Comparison of ENCODE assay signal across 1 mouse cellular context in the genomic region with DNA sequence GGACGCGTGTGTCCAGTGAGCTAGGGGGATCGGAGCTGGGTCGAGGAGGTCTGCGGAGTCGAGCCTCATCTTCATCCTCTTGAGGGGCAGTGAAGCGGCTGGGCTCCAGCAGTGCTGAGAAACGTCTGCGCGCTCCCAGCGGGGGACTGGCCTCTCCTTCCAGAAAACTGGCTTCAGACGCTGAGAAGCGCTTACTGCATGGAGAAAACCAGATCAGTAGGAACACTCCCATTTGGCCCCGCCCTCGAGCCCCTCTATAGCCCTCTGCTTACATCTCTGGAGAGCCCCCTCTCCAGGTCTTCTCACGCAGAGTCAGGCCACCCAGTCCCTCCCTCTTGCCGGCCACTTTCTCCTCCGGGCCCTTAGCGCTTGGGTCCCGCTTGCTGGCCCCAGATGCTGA.
TF ChIP-seq lines count a peak whose summit lies in the region.

No protein-coding gene starts in this region.

TF ChIP-seq in ES-E14, 5 proteins besides CTCF, POLR2A, EP300 and RAD21:
- no peak for TF ChIP-seq HCFC1 (IDR thresholded peaks at IDR 0.05; ENCODE audit: borderline replicate concordance, insufficient read depth, low read length)
- TF ChIP-seq ZNF384 (IDR thresholded peaks at IDR 0.05; ENCODE audit: low read depth, low read length): no peak
- TF ChIP-seq CHD2 (IDR thresholded peaks at IDR 0.05; ENCODE audit: low read depth, low read length): no peak
